Mouse (Mus musculus) T-helper 1 cell (primary cell): ENCODE results near the gene Gm21961.
"Not testable (repeated sequence)": the region's sequence is repeated elsewhere in the genome, so short reads cannot be mapped to it uniquely, and the experiment has no call there.

Source experiments
- in situ Hi-C: fragments of 300-600 bp; cut with MboI, MseI; formaldehyde crosslinking; loops from one replicate; pipeline ENCODE4 v1.15.1; 2025; ENCODE audit warnings: high pct_unique_total_duplicates

The Gm21961 gene

DNA sequence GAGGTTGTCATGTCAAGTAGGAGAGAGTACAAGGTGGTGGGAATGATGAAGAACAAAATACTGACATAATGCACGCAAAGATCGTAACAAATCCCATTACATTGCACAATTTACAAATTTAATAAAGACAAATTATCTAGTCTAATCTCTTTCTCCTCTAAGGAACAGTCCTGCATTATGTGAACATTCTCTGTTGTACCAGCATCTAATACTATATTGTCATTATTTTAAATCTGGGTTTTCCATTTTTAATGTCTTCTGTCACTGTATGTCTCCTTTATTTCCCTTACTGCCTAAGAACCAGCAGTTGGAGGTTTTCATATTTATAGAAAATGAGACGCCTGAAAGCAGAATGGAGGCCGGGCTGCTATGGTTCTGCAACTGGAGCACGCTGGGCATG, at the start of gene Gm21961:
Gm21961 (minus strand) TSS at position 101 of the 400 bp plus-strand sequence.
- in situ Hi-C loops, result no loop called here

DNA sequence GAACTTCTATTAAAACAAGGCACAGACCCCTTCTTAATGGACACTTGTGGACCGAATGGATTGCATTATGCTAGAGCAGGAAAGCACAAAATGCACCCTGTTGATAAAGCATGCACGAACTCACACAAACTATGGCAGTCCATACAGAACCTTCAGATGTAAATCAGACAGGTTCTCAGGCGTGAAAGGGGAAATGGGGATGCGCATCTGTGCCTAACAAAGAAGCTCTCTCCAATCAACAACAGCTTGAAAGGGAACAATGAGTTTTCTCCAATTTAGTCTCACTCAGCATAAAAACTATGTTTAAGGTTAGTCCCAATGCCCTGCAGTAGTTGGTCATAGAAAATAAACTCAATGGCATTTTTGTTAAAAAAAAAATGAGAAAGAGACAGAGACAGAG, 27.3 kb upstream of the Gm21961 start:
- in situ Hi-C loops, result no loop called here

DNA sequence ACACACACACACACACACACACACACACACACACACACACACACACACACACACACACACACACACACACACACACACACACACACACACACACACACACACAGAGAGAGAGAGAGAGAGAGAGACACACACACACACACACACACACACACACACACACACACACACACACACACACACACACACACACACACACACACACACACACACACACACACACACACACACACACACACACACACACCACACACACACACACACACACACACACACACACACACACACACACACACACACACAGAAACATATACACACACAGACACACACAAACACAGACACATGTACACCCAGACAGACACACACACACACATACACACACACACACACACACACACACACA, 24.5 kb upstream of the Gm21961 start:
- in situ Hi-C loops, result not testable (repeated sequence)

DNA sequence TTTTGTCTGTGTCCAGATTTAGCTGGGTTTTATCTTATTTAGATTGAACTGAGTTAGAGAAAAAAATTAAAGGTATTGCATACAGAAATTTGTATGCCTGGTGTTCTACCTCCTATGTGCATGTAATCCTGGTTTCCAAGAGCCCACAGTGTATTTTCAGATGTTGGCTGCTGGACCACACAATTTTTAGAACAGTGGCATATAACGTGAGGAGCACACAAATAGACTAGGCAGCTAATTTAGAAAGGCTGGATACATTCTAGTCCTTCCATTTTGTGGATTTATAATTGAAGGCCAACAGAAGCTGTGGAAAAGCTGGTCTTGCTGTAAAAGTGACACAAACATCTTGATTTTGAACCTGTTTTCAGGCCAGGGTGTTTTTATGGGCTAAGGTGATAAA, 3.3 kb upstream of the Gm21961 start:
- in situ Hi-C loops, result no loop called here

DNA sequence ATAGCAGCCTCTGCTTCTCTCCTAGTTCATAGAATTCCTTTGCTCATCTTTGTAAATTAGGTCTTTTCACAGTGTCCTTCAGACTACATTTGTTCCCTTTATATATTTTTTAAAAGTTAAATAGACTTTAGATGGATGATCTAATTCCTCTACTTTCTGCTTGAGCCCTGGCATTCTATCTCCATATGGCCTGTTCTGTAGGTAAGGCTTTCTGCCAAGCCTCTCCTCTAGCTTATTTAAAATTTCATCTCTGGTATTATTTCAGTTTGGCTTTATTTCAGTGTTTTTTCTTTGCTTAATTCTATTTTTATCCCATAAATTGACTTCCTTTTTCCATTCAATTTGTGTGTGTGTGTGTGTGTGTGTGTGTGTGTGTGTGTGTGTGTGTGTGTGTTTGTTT, 8.5 kb downstream of the Gm21961 start:
- in situ Hi-C loops, result no loop called here

DNA sequence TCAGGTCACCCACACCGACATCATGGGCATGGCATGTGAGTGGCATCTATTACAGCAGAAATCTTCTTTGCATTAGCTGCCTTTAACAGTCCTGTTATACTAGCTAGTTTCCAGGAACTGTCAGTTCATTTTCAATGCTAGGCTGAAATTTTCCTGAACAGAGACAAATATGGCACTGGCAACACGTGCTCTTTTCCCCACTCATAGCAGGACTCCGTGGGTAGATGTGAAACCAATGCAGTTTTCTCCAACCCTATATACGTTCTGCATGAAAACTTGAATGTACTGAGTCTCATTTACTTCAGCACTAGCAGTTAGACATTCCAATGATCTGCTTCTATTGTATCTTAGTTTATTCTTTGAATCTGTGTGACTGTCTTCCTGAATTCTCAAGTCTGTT, 20.2 kb downstream of the Gm21961 start:
- in situ Hi-C loops, result no loop called here

DNA sequence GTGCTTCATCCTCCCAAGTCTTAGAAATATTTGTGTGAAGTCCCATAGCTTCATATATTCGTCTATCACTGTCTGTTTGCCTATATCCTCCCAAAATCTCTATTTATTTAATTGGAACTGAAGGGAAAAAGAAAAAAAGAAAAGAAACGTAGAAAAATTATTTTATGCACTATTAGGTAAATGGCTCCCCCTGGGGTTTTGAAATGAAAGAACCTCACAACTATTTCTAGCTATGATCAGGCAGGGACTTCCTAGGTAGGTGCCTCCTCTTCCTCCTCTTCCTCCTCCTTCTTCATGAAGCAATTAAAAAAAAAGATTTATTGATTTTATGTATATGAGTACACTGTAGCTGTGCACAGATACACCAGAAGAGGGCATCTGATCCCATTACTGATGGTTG, 34.7 kb downstream of the Gm21961 start:
- in situ Hi-C loops, result no loop called here

DNA sequence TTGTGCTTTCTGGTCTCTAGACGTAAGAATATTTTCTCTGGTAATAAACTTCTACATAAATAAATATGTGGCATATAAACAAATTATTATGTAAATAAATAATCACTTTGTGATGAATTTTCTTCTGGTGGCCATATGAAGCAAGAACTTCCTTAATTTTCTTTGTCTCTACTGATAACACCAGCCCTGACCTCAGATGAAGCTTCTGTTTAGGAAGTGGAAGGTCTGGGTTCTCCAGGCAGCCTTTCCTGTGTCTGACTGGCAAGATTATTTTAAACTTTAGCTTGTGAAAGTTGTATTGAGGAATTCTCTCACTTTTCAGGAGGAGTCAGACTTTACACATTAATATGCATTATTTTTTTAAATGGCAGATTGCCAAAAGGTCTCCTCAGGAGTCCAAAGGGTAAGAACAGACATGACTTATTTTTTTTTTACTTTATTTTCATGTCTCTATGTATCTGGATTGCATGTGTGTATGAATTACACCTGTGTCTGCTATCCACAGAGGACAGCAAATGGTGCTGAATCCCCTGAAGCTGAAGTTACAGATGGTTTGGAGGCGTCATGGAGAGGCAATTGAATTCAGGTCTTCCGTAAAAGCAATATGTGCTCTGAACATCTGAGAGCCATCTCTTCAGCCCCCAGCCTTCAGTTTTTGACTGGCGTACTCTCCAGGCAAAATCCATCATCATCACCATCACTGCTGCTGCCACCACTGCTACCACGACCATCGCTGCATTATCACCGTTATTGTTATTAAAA, 38.5 kb downstream of the Gm21961 start:
- in situ Hi-C loops, result no loop called here
